Mouse (Mus musculus) ES-Bruce4 (cell line): ENCODE measurements around the gene Tspan10.

Source experiments
- CTCF ChIP-seq: IDR thresholded peaks from one replicate; pipeline ENCODE4 v1.8.1; 2011; ENCODE audit warnings: low read depth, low read length
- POLR2A ChIP-seq: IDR thresholded peaks from one replicate; pipeline ENCODE4 v1.8.1; 2011; ENCODE audit warnings: low read length; ENCODE audit not compliant: insufficient read depth

DNA sequence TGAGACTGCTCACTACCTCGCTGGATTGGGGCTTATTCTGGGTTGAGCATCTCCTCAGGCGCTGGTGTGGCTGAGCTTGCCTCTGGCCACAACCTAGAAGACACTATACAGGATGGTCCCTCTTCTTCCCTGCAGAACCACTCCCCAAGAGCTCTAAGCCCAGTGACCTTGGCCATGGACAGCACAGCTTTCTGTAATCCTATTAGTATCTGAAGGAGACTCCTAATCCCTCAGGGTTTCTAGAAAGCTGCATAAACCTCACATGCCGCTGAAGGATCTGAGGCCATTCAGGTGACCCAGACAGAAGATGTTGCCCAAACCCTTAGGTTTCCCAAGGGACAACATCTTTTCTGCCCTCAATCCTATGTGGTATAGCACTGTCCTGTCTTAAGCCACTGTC is 9.8 kb downstream of the Tspan10 start:
- TF ChIP-seq POLR2A (no peak), CTCF (no peak)
